Mouse (Mus musculus) neural tube, embryonic 12.5 days (tissue): ENCODE data around the gene Afap1. TPM values are rescaled to one million over a fixed set of nuclear protein-coding genes. Genes with fewer than 3 reads are reported as not detected.
A peak's percentile ranks its signal among the peaks of the same experiment; 100 is the strongest.

ENCODE experiments used
- ATAC-seq: fragments of 200-750 bp; cut with Nextera tagmentation; 2 replicates; pipeline ENCODE4 v1.8.0; 2017; ENCODE audit warnings: low read depth, mild to moderate bottlenecking, moderate TSS enrichment, moderate library complexity; ENCODE audit not compliant: low FRiP score
- H3K27ac ChIP-seq: fragments of 300-500 bp; sonication (generic); 2 replicates; pipeline ENCODE4 v1.5.1; 2016
- H3K27me3 ChIP-seq: fragments of 300-500 bp; sonication (generic); replicated peaks from 2 replicates; pipeline ENCODE4 v1.6.1; 2016; ENCODE audit warnings: mild to moderate bottlenecking
- H3K36me3 ChIP-seq: fragments of 300-500 bp; sonication (generic); 2 replicates; pipeline ENCODE4 v1.6.1; 2016; ENCODE audit warnings: mild to moderate bottlenecking
- H3K4me1 ChIP-seq: fragments of 300-500 bp; sonication (generic); 2 replicates; pipeline ENCODE4 v1.6.1; 2016
- H3K4me2 ChIP-seq: fragments of 300-500 bp; sonication (generic); replicated peaks from 2 replicates; pipeline ENCODE4 v1.6.1; 2016; ENCODE audit warnings: mild to moderate bottlenecking
- H3K4me3 ChIP-seq: fragments of 300-500 bp; sonication (generic); 2 replicates; pipeline ENCODE4 v1.5.1; 2016
- H3K9ac ChIP-seq: fragments of 300-500 bp; sonication (generic); 2 replicates; pipeline ENCODE4 v1.6.1; 2016; ENCODE audit warnings: mild to moderate bottlenecking
- H3K9me3 ChIP-seq: fragments of 300-500 bp; sonication (generic); 2 replicates; pipeline ENCODE4 v1.6.1; 2016; ENCODE audit warnings: mild to moderate bottlenecking
- WGBS: fragments of 180-500 bp; shearing (Covaris S2); methylation state at CpG from one replicate; pipeline ENCODE4 v1.1.7; 2016; 5-methylcytosine and 5-hydroxymethylcytosine counted together
- polyA plus RNA-seq: library from polyadenylated mRNA; unstranded; fragments of >200 nt; fragmentation: Nextera tagmentation; extraction: Ambion mirVana; gene quantifications from 2 replicates; pipeline ENCODE4 v1.2.1, GENCODE M21; 2016

Gene Afap1
- polyA plus RNA-seq, 1 experiment from 2014 or later: 91.9 TPM

- no peak overlapping the region for H3K27ac ChIP-seq
- H3K4me1 ChIP-seq: peaks cover 8% of the 10 kb centered on the region
- no peaks in the 10 kb centered on the region for H3K9me3 ChIP-seq
- H3K9ac ChIP-seq: 0 out of 2 replicates have a peak overlapping the region, but pooled peaks have one; percentile 18
- no peaks in the 10 kb centered on the region for H3K27me3 ChIP-seq
- no peak overlapping the region for H3K4me2 ChIP-seq
- H3K36me3 ChIP-seq: peaks cover 82% of the 10 kb centered on the region
- WGBS: 86% methylated on average over 3 of the region's 3 CpGs
- no peak overlapping the region for H3K4me3 ChIP-seq
- ATAC-seq: no peak
These were observed 76.7 kb downstream of the Afap1 start for GRCm38 (mm10) chr5:35969857-35970256.

- Histone ChIP-seq H3K4me2 (no peak overlapping the region), H3K27me3 (no peaks in the 10 kb centered on the region), H3K36me3 (peaks cover 76% of the 10 kb centered on the region), H3K27ac (peak overlapping the region; percentile 43; the same call in 1 of the 2 replicates), H3K9me3 (no peaks in the 10 kb centered on the region), H3K9ac (0 out of 2 replicates have a peak overlapping the region, but pooled peaks have one; percentile 18), H3K4me1 (peaks cover 8% of the 10 kb centered on the region), H3K4me3 (no peak overlapping the region)
- ATAC-seq: peak; percentile 58; the same call in 1 of the 2 replicates
- 48% methylated on average over 12 of the region's 12 CpGs for WGBS
These were observed 77.4 kb downstream of the Afap1 start for GRCm38 (mm10) chr5:35970380-35971105.

GRCm38 (mm10) chr5:35971841-35972578 is 78.9 kb downstream of the Afap1 start:
- WGBS: 65% methylated on average over 10 of the region's 10 CpGs
- H3K27ac ChIP-seq: no peak overlapping the region
- peaks cover 72% of the 10 kb centered on the region for H3K36me3 ChIP-seq
- H3K4me2 ChIP-seq: no peak overlapping the region
- no peak overlapping the region for H3K4me3 ChIP-seq
- H3K9me3 ChIP-seq: no peaks in the 10 kb centered on the region
- ATAC-seq: no peak
- no peak overlapping the region for H3K9ac ChIP-seq
- H3K4me1 ChIP-seq: peaks cover 8% of the 10 kb centered on the region
- H3K27me3 ChIP-seq: no peaks in the 10 kb centered on the region

GRCm38 (mm10) chr5:35972739-35973138 is 79.6 kb downstream of the Afap1 start:
- H3K4me2 ChIP-seq: no peak overlapping the region
- no peak overlapping the region for H3K9ac ChIP-seq
- no peak overlapping the region for H3K27ac ChIP-seq
- no peak for ATAC-seq
- no peaks in the 10 kb centered on the region for H3K9me3 ChIP-seq
- no peaks in the 10 kb centered on the region for H3K27me3 ChIP-seq
- H3K36me3 ChIP-seq: peaks cover 72% of the 10 kb centered on the region
- peaks cover 8% of the 10 kb centered on the region for H3K4me1 ChIP-seq
- H3K4me3 ChIP-seq: no peak overlapping the region
- WGBS: 74% methylated on average over 7 of the region's 7 CpGs

GRCm38 (mm10) chr5:35973800-35974199 is 80.7 kb downstream of the Afap1 start:
- Histone ChIP-seq H3K9me3 (no peaks in the 10 kb centered on the region), H3K4me2 (no peak overlapping the region), H3K36me3 (peaks cover 68% of the 10 kb centered on the region), H3K27me3 (no peaks in the 10 kb centered on the region), H3K4me3 (no peak overlapping the region), H3K27ac (no peak overlapping the region), H3K4me1 (peaks cover 8% of the 10 kb centered on the region), H3K9ac (no peak overlapping the region)
- 78% methylated on average over 12 of the region's 12 CpGs for WGBS
- no peak for ATAC-seq

- H3K4me3 ChIP-seq: no peak overlapping the region
- peaks cover 68% of the 10 kb centered on the region for H3K36me3 ChIP-seq
- peaks cover 8% of the 10 kb centered on the region for H3K4me1 ChIP-seq
- no peak overlapping the region for H3K9ac ChIP-seq
- H3K9me3 ChIP-seq: no peaks in the 10 kb centered on the region
- WGBS: 86% methylated on average over 15 of the region's 15 CpGs
- H3K4me2 ChIP-seq: no peak overlapping the region
- no peaks in the 10 kb centered on the region for H3K27me3 ChIP-seq
- ATAC-seq: no peak
- H3K27ac ChIP-seq: no peak overlapping the region
These were observed 81.1 kb downstream of the Afap1 start for GRCm38 (mm10) chr5:35974265-35974664.

GRCm38 (mm10) chr5:35975681-35976080 is 82.6 kb downstream of the Afap1 start:
- H3K4me3 ChIP-seq: no peak overlapping the region
- WGBS: 20% methylated on average over 5 of the region's 5 CpGs
- no peak overlapping the region for H3K9ac ChIP-seq
- H3K27me3 ChIP-seq: no peaks in the 10 kb centered on the region
- H3K4me2 ChIP-seq: no peak overlapping the region
- H3K27ac ChIP-seq: no peak overlapping the region
- H3K36me3 ChIP-seq: peaks cover 60% of the 10 kb centered on the region
- peak; percentile 61; the same call in 1 of the 2 replicates for ATAC-seq
- H3K4me1 ChIP-seq: peaks cover 3% of the 10 kb centered on the region
- H3K9me3 ChIP-seq: no peaks in the 10 kb centered on the region

GRCm38 (mm10) chr5:35980542-35980941 is 87.4 kb downstream of the Afap1 start:
- 90% methylated on average over 5 of the region's 5 CpGs for WGBS
- H3K9ac ChIP-seq: no peak overlapping the region

GRCm38 (mm10) chr5:35981341-35981740 is 88.2 kb downstream of the Afap1 start:
- 89% methylated on average over 5 of the region's 5 CpGs for WGBS
- Histone ChIP-seq H3K4me1 (no peaks in the 10 kb centered on the region), H3K36me3 (peaks cover 70% of the 10 kb centered on the region), H3K9me3 (no peaks in the 10 kb centered on the region), H3K27me3 (no peaks in the 10 kb centered on the region), H3K9ac (no peak overlapping the region), H3K27ac (no peak overlapping the region), H3K4me3 (no peak overlapping the region), H3K4me2 (no peak overlapping the region)
- ATAC-seq: no peak

More at GRCm38 (mm10) chr5:35980542-35980941, 87.4 kb downstream of the Afap1 start:
- no peaks in the 10 kb centered on the region for H3K27me3 ChIP-seq
- no peak overlapping the region for H3K4me2 ChIP-seq
- no peak overlapping the region for H3K4me3 ChIP-seq
- H3K36me3 ChIP-seq: peaks cover 68% of the 10 kb centered on the region
- no peaks in the 10 kb centered on the region for H3K9me3 ChIP-seq
- H3K27ac ChIP-seq: no peak overlapping the region
- no peaks in the 10 kb centered on the region for H3K4me1 ChIP-seq
- ATAC-seq: no peak

- Histone ChIP-seq H3K4me3 (no peak overlapping the region), H3K4me2 (no peak overlapping the region), H3K36me3 (peaks cover 70% of the 10 kb centered on the region), H3K9me3 (no peaks in the 10 kb centered on the region), H3K4me1 (no peaks in the 10 kb centered on the region), H3K27me3 (no peaks in the 10 kb centered on the region), H3K27ac (no peak overlapping the region), H3K9ac (no peak overlapping the region)
- WGBS: 40% methylated on average over 4 of the region's 4 CpGs
- no peak for ATAC-seq
These were observed 88.9 kb downstream of the Afap1 start for GRCm38 (mm10) chr5:35981976-35982375.

- Histone ChIP-seq H3K36me3 (peaks cover 78% of the 10 kb centered on the region), H3K9ac (no peak overlapping the region), H3K27me3 (no peaks in the 10 kb centered on the region), H3K9me3 (no peaks in the 10 kb centered on the region), H3K27ac (no peak overlapping the region), H3K4me2 (no peak overlapping the region), H3K4me1 (no peaks in the 10 kb centered on the region), H3K4me3 (no peak overlapping the region)
- WGBS: 88% methylated on average over 8 of the region's 8 CpGs
- ATAC-seq: no peak
These were observed 92.5 kb downstream of the Afap1 start for GRCm38 (mm10) chr5:35985611-35986010.

- peaks cover 84% of the 10 kb centered on the region for H3K36me3 ChIP-seq
- H3K4me3 ChIP-seq: no peak overlapping the region
- H3K4me2 ChIP-seq: no peak overlapping the region
- ATAC-seq: no peak
- no peak overlapping the region for H3K9ac ChIP-seq
- H3K27ac ChIP-seq: no peak overlapping the region
- H3K4me1 ChIP-seq: no peaks in the 10 kb centered on the region
- no peaks in the 10 kb centered on the region for H3K9me3 ChIP-seq
- WGBS: 90% methylated on average over 8 of the region's 8 CpGs
- H3K27me3 ChIP-seq: no peaks in the 10 kb centered on the region
These were observed 95.0 kb downstream of the Afap1 start for GRCm38 (mm10) chr5:35988085-35988484.
